Mouse (Mus musculus): ENCODE results near the gene Cwc22.

DNA sequence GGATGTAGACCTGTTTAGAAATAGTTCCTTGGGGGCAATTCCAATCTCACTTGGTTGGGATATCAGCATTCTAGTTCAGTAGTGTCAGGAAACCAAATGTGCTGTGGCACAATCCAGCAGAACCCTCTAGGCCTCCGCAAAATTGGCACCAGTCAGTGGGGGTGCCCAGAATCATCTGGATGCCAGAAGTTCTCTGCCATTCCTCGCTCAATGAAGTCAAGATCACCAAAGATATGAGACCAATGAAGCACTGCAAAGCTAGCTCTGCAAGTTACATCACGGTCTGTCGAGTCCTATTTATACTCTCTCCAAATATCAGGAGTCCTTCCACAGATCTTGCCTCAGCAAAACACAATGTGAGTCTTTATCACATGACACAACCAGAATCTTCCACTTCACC, 35.7 kb upstream of the Cwc22 start:
- TF ChIP-seq POLR2A (IDR thresholded peaks at IDR 0.05; ENCODE audit: control insufficient read depth, extremely low read depth, insufficient read depth, low read length, poor library complexity) (no peak), CTCF (IDR thresholded peaks at IDR 0.05; ENCODE audit: borderline replicate concordance, control insufficient read depth, extremely low read depth, insufficient read depth, low read length, poor library complexity) (no peak)
